Mouse (Mus musculus) cerebellum, adult 2 months (tissue): ENCODE measurements around the gene Chchd1.

ENCODE experiments used
- CTCF ChIP-seq: fragments of 200-500 bp; IDR thresholded peaks from 2 replicates; pipeline ENCODE4 v1.5.1; 2011; ENCODE audit warnings: low read depth, mild to moderate bottlenecking, control low read depth, low read length, moderate library complexity, borderline replicate concordance; ENCODE audit not compliant: insufficient read depth
- POLR2A ChIP-seq: fragments of 200-500 bp; IDR thresholded peaks from 2 replicates; pipeline ENCODE4 v1.6.1; 2011; ENCODE audit warnings: low read length, control low read depth, borderline replicate concordance; ENCODE audit not compliant: insufficient read depth

GRCm38 (mm10) chr14:20674064-20674833, 28.6 kb upstream of the Chchd1 start, which contains the start of gene Sec24c:
- peak; percentile 60 for TF ChIP-seq POLR2A
- TF ChIP-seq CTCF = no peak
